Mouse (Mus musculus) right cerebral cortex, postnatal 36 days (tissue): ENCODE measurements around the gene Ampd1.
A peak's percentile ranks its signal among the peaks of the same experiment; 100 is the strongest.
"Not testable (repeated sequence)": the region's sequence is repeated elsewhere in the genome, so short reads cannot be mapped to it uniquely, and the experiment has no call there.

ENCODE experiments used
- DNase-seq, 2 experiments: peaks; one replicate each; pipeline ENCODE4 v3.0.0; 2022; ENCODE audit warnings: low spot score in 2 of 2, mixed read lengths in 1 of 2

Gene Ampd1

GRCm38 (mm10) chr3:103102454-103103390, 28.9 kb downstream of the Ampd1 start, which contains the start of gene Dennd2c:
TSS of gene Dennd2c (plus strand) at chr3:103102604.
- peak; percentile 35 to 51 for DNase-seq

GRCm38 (mm10) chr3:103107565-103108240, 33.9 kb downstream of the Ampd1 start:
- no peak for DNase-seq

GRCm38 (mm10) chr3:103112216-103112615, 38.4 kb downstream of the Ampd1 start:
- no peak for DNase-seq

GRCm38 (mm10) chr3:103123636-103124035, 49.8 kb downstream of the Ampd1 start:
- no peak for DNase-seq

- no peak for DNase-seq
Observed at GRCm38 (mm10) chr3:103126138-103126537, 52.3 kb downstream of the Ampd1 start.

GRCm38 (mm10) chr3:103127177-103127576, 53.4 kb downstream of the Ampd1 start:
- no peak for DNase-seq

- DNase-seq, result no peak
Observed at GRCm38 (mm10) chr3:103127721-103128120, 53.9 kb downstream of the Ampd1 start.

GRCm38 (mm10) chr3:103128251-103128650, 54.4 kb downstream of the Ampd1 start:
- DNase-seq, result no peak

- no peak for DNase-seq
Observed at GRCm38 (mm10) chr3:103129367-103130159, 55.7 kb downstream of the Ampd1 start.

- DNase-seq, result peak in 1 of 2 experiments; percentile 6
Observed at GRCm38 (mm10) chr3:103130236-103130751, 56.5 kb downstream of the Ampd1 start.

- DNase-seq, result no peak
Observed at GRCm38 (mm10) chr3:103133098-103133497, 59.3 kb downstream of the Ampd1 start.

GRCm38 (mm10) chr3:103136414-103137077, 62.7 kb downstream of the Ampd1 start:
- DNase-seq, result no peak

- DNase-seq, result no peak
Observed at GRCm38 (mm10) chr3:103139047-103139446, 65.2 kb downstream of the Ampd1 start.

- not testable (repeated sequence) for DNase-seq
Observed at GRCm38 (mm10) chr3:103140095-103140838, 66.5 kb downstream of the Ampd1 start.

GRCm38 (mm10) chr3:103141287-103141686, 67.5 kb downstream of the Ampd1 start:
- no peak for DNase-seq

- DNase-seq, result no peak
Observed at GRCm38 (mm10) chr3:103142366-103142765, 68.6 kb downstream of the Ampd1 start.

- no peak for DNase-seq
Observed at GRCm38 (mm10) chr3:103145336-103145735, 71.5 kb downstream of the Ampd1 start.

- no peak for DNase-seq
Observed at GRCm38 (mm10) chr3:103145791-103146190, 72.0 kb downstream of the Ampd1 start.

- no peak for DNase-seq
Observed at GRCm38 (mm10) chr3:103146330-103147166, 72.7 kb downstream of the Ampd1 start.
